Mouse (Mus musculus): Measurements from ENCODE around the gene Poc1a. TPM values are rescaled to one million over a fixed set of nuclear protein-coding genes. Genes with fewer than 3 reads are reported as not detected.

The Poc1a gene
- polyA plus RNA-seq, 1 experiment from 2014 or later = 32.5 TPM

GRCm38 (mm10) chr9:106300176-106300803, 19.4 kb downstream of the Poc1a start:
- Histone ChIP-seq H3K27me3 (ENCODE audit: control insufficient read depth, insufficient read depth, low read length) (no peaks in the 10 kb centered on the region), H3K4me3 (ENCODE audit: low read depth, low read length) (no peak overlapping the region), H3K9ac (ENCODE audit: low read length) (no peak overlapping the region), H3K4me2 (ENCODE audit: low read depth, low read length, severe bottlenecking) (no peak overlapping the region), H3K4me1 (replicated peaks; ENCODE audit: control insufficient read depth, insufficient read depth, low read length) (no peaks in the 10 kb centered on the region), H3K27ac (ENCODE audit: low read depth, low read length) (no peak overlapping the region), H3K36me3 (ENCODE audit: control insufficient read depth, insufficient read depth, low read length) (no peaks in the 10 kb centered on the region), H3K9me3 (ENCODE audit: control insufficient read depth, low read length) (no peaks in the 10 kb centered on the region)
- 80% methylated on average over 20 of the region's 20 CpGs for WGBS
- no peak for DNase-seq (ENCODE audit: low spot score)
- no peak for ATAC-seq (replicated peaks; ENCODE audit: low FRiP score)

GRCm38 (mm10) chr9:106300949-106301348, 20.1 kb downstream of the Poc1a start:
- Histone ChIP-seq H3K4me3 (ENCODE audit: low read depth, low read length) (no peak overlapping the region), H3K36me3 (ENCODE audit: control insufficient read depth, insufficient read depth, low read length) (no peaks in the 10 kb centered on the region), H3K27ac (ENCODE audit: low read depth, low read length) (no peak overlapping the region), H3K4me2 (ENCODE audit: low read depth, low read length, severe bottlenecking) (no peak overlapping the region), H3K4me1 (replicated peaks; ENCODE audit: control insufficient read depth, insufficient read depth, low read length) (no peaks in the 10 kb centered on the region), H3K9ac (ENCODE audit: low read length) (no peak overlapping the region), H3K9me3 (ENCODE audit: control insufficient read depth, low read length) (no peaks in the 10 kb centered on the region), H3K27me3 (ENCODE audit: control insufficient read depth, insufficient read depth, low read length) (no peaks in the 10 kb centered on the region)
- DNase-seq (ENCODE audit: low spot score) = no peak
- WGBS = 75% methylated on average over 6 of the region's 6 CpGs
- no peak for ATAC-seq (replicated peaks; ENCODE audit: low FRiP score)

GRCm38 (mm10) chr9:106301446-106302080, 20.7 kb downstream of the Poc1a start:
- Histone ChIP-seq H3K27ac (ENCODE audit: low read depth, low read length) (no peak overlapping the region), H3K36me3 (ENCODE audit: control insufficient read depth, insufficient read depth, low read length) (no peaks in the 10 kb centered on the region)

GRCm38 (mm10) chr9:106302446-106303150, 21.7 kb downstream of the Poc1a start:
- Histone ChIP-seq H3K4me1 (replicated peaks; ENCODE audit: control insufficient read depth, insufficient read depth, low read length) (no peaks in the 10 kb centered on the region), H3K4me3 (ENCODE audit: low read depth, low read length) (no peak overlapping the region), H3K27ac (ENCODE audit: low read depth, low read length) (no peak overlapping the region), H3K9ac (ENCODE audit: low read length) (no peak overlapping the region), H3K4me2 (ENCODE audit: low read depth, low read length, severe bottlenecking) (no peak overlapping the region), H3K27me3 (ENCODE audit: control insufficient read depth, insufficient read depth, low read length) (no peaks in the 10 kb centered on the region), H3K36me3 (ENCODE audit: control insufficient read depth, insufficient read depth, low read length) (no peaks in the 10 kb centered on the region), H3K9me3 (ENCODE audit: control insufficient read depth, low read length) (no peaks in the 10 kb centered on the region)
- no peak for ATAC-seq (replicated peaks; ENCODE audit: low FRiP score)
- 92% methylated on average over 16 of the region's 16 CpGs for WGBS
- no peak for DNase-seq (ENCODE audit: low spot score)

More at GRCm38 (mm10) chr9:106301446-106302080, 20.7 kb downstream of the Poc1a start:
- Histone ChIP-seq H3K4me1 (replicated peaks; ENCODE audit: control insufficient read depth, insufficient read depth, low read length) (no peaks in the 10 kb centered on the region), H3K4me2 (ENCODE audit: low read depth, low read length, severe bottlenecking) (no peak overlapping the region), H3K4me3 (ENCODE audit: low read depth, low read length) (no peak overlapping the region), H3K27me3 (ENCODE audit: control insufficient read depth, insufficient read depth, low read length) (no peaks in the 10 kb centered on the region), H3K9ac (ENCODE audit: low read length) (no peak overlapping the region), H3K9me3 (ENCODE audit: control insufficient read depth, low read length) (no peaks in the 10 kb centered on the region)
- 86% methylated on average over 11 of the region's 11 CpGs for WGBS
- ATAC-seq (replicated peaks; ENCODE audit: low FRiP score) (no peak), DNase-seq (ENCODE audit: low spot score) (no peak)

GRCm38 (mm10) chr9:106303460-106303960, 22.6 kb downstream of the Poc1a start:
- Histone ChIP-seq H3K9ac (ENCODE audit: low read length) (no peak overlapping the region), H3K36me3 (ENCODE audit: control insufficient read depth, insufficient read depth, low read length) (no peaks in the 10 kb centered on the region), H3K4me2 (ENCODE audit: low read depth, low read length, severe bottlenecking) (no peak overlapping the region), H3K27me3 (ENCODE audit: control insufficient read depth, insufficient read depth, low read length) (no peaks in the 10 kb centered on the region), H3K27ac (ENCODE audit: low read depth, low read length) (no peak overlapping the region), H3K9me3 (ENCODE audit: control insufficient read depth, low read length) (no peaks in the 10 kb centered on the region), H3K4me3 (ENCODE audit: low read depth, low read length) (no peak overlapping the region), H3K4me1 (replicated peaks; ENCODE audit: control insufficient read depth, insufficient read depth, low read length) (no peaks in the 10 kb centered on the region)
- 91% methylated on average over 6 of the region's 6 CpGs for WGBS
- ATAC-seq (replicated peaks; ENCODE audit: low FRiP score) = no peak
- no peak for DNase-seq (ENCODE audit: low spot score)

- H3K4me3 ChIP-seq (ENCODE audit: low read depth, low read length) = no peak overlapping the region
- H3K36me3 ChIP-seq (ENCODE audit: control insufficient read depth, insufficient read depth, low read length) = no peaks in the 10 kb centered on the region
- no peak overlapping the region for H3K27ac ChIP-seq (ENCODE audit: low read depth, low read length)
- no peaks in the 10 kb centered on the region for H3K9me3 ChIP-seq (ENCODE audit: control insufficient read depth, low read length)
- DNase-seq (ENCODE audit: low spot score) = no peak
- H3K4me2 ChIP-seq (ENCODE audit: low read depth, low read length, severe bottlenecking) = no peak overlapping the region
- no peaks in the 10 kb centered on the region for H3K4me1 ChIP-seq (replicated peaks; ENCODE audit: control insufficient read depth, insufficient read depth, low read length)
- H3K27me3 ChIP-seq (ENCODE audit: control insufficient read depth, insufficient read depth, low read length) = no peaks in the 10 kb centered on the region
- 79% methylated on average over 7 of the region's 7 CpGs for WGBS
- ATAC-seq (replicated peaks; ENCODE audit: low FRiP score) = no peak
- no peak overlapping the region for H3K9ac ChIP-seq (ENCODE audit: low read length)
Observed at GRCm38 (mm10) chr9:106305228-106305627, 24.4 kb downstream of the Poc1a start.

- WGBS = 48% methylated on average over 8 of the region's 8 CpGs
- ATAC-seq (replicated peaks; ENCODE audit: low FRiP score) (peak; percentile 58), DNase-seq (ENCODE audit: low spot score) (peak; percentile 83)
- H3K27ac ChIP-seq (ENCODE audit: low read depth, low read length) = no peak overlapping the region
- H3K9ac ChIP-seq (ENCODE audit: low read length) = no peak overlapping the region
- no peaks in the 10 kb centered on the region for H3K27me3 ChIP-seq (ENCODE audit: control insufficient read depth, insufficient read depth, low read length)
- H3K4me3 ChIP-seq (ENCODE audit: low read depth, low read length) = no peak overlapping the region
- no peaks in the 10 kb centered on the region for H3K9me3 ChIP-seq (ENCODE audit: control insufficient read depth, low read length)
- H3K4me2 ChIP-seq (ENCODE audit: low read depth, low read length, severe bottlenecking) = no peak overlapping the region
- H3K4me1 ChIP-seq (replicated peaks; ENCODE audit: control insufficient read depth, insufficient read depth, low read length) = no peaks in the 10 kb centered on the region
- H3K36me3 ChIP-seq (ENCODE audit: control insufficient read depth, insufficient read depth, low read length) = no peaks in the 10 kb centered on the region
Observed at GRCm38 (mm10) chr9:106306662-106307351, 25.9 kb downstream of the Poc1a start.

GRCm38 (mm10) chr9:106308151-106308550, 27.3 kb downstream of the Poc1a start:
- H3K4me2 ChIP-seq (ENCODE audit: low read depth, low read length, severe bottlenecking) = no peak overlapping the region
- H3K4me1 ChIP-seq (replicated peaks; ENCODE audit: control insufficient read depth, insufficient read depth, low read length) = no peaks in the 10 kb centered on the region
- no peak overlapping the region for H3K9ac ChIP-seq (ENCODE audit: low read length)
- ATAC-seq (replicated peaks; ENCODE audit: low FRiP score) = no peak
- 93% methylated on average over 5 of the region's 5 CpGs for WGBS
- H3K9me3 ChIP-seq (ENCODE audit: control insufficient read depth, low read length) = no peaks in the 10 kb centered on the region
- no peaks in the 10 kb centered on the region for H3K36me3 ChIP-seq (ENCODE audit: control insufficient read depth, insufficient read depth, low read length)
- no peak for DNase-seq (ENCODE audit: low spot score)
- H3K27ac ChIP-seq (ENCODE audit: low read depth, low read length) = no peak overlapping the region
- no peak overlapping the region for H3K4me3 ChIP-seq (ENCODE audit: low read depth, low read length)
- no peaks in the 10 kb centered on the region for H3K27me3 ChIP-seq (ENCODE audit: control insufficient read depth, insufficient read depth, low read length)

Data from forebrain, embryonic 11.5 days (tissue).